Mouse (Mus musculus) neutrophil, adult 5-6 weeks (primary cell): ENCODE data around the gene Gp1ba. TPM values are rescaled to one million over a fixed set of nuclear protein-coding genes. Genes with fewer than 3 reads are reported as not detected.

ENCODE experiments used
- ATAC-seq: fragments of 151-379, 151-347 bp; 2 replicates; pipeline ENCODE4 v1.8.0; 2017; ENCODE audit warnings: mild to moderate bottlenecking, moderate TSS enrichment; ENCODE audit not compliant: insufficient number of reproducible peaks, poor library complexity, low FRiP score, severe bottlenecking; ENCODE audit errors: extremely low read depth
- total RNA-seq: library from RNA; stranded (forward); fragments of 200-1000 nt; gene quantifications from 2 replicates; pipeline ENCODE4 v1.2.3, GENCODE M21; 2017

Gp1ba gene
- total RNA-seq, 1 experiment from 2014 or later = 1.4 TPM

- ATAC-seq = no peak
Observed at GRCm38 (mm10) chr11:70663957-70664356, 25.0 kb downstream of the Gp1ba start.

GRCm38 (mm10) chr11:70664741-70665140 is 25.8 kb downstream of the Gp1ba start:
- ATAC-seq = no peak

- ATAC-seq = no peak
Observed at GRCm38 (mm10) chr11:70666687-70667086, 27.8 kb downstream of the Gp1ba start.

- no peak for ATAC-seq
Observed at GRCm38 (mm10) chr11:70667271-70668150, 28.6 kb downstream of the Gp1ba start.

GRCm38 (mm10) chr11:70668335-70668770 is 29.4 kb downstream of the Gp1ba start:
- ATAC-seq = no peak

- ATAC-seq = peak; percentile 80
Observed at GRCm38 (mm10) chr11:70668771-70669505, 30.0 kb downstream of the Gp1ba start, which contains the start of gene Spag7. Spag7 (minus strand) TSS chr11:70669416.

- peak; percentile 22 for ATAC-seq
Observed at GRCm38 (mm10) chr11:70669582-70670345, 30.8 kb downstream of the Gp1ba start.

GRCm38 (mm10) chr11:70670483-70670882 is 31.6 kb downstream of the Gp1ba start:
- ATAC-seq = no peak

- ATAC-seq = no peak
Observed at GRCm38 (mm10) chr11:70671333-70672047, 32.6 kb downstream of the Gp1ba start.

- ATAC-seq = no peak
Observed at GRCm38 (mm10) chr11:70674014-70674413, 35.1 kb downstream of the Gp1ba start.

- no peak for ATAC-seq
Observed at GRCm38 (mm10) chr11:70674501-70674900, 35.6 kb downstream of the Gp1ba start.

- ATAC-seq = no peak
Observed at GRCm38 (mm10) chr11:70678092-70678491, 39.2 kb downstream of the Gp1ba start.

- no peak for ATAC-seq
Observed at GRCm38 (mm10) chr11:70678576-70678975, 39.7 kb downstream of the Gp1ba start.

- ATAC-seq = no peak
Observed at GRCm38 (mm10) chr11:70679361-70679760, 40.4 kb downstream of the Gp1ba start.

GRCm38 (mm10) chr11:70679894-70680293 is 41.0 kb downstream of the Gp1ba start:
- peak; percentile 93 for ATAC-seq

GRCm38 (mm10) chr11:70681170-70681569 is 42.2 kb downstream of the Gp1ba start:
- no peak for ATAC-seq

GRCm38 (mm10) chr11:70681897-70682581 is 43.1 kb downstream of the Gp1ba start:
- no peak for ATAC-seq

- no peak for ATAC-seq
Observed at GRCm38 (mm10) chr11:70683640-70684039, 44.7 kb downstream of the Gp1ba start.
